Mouse (Mus musculus): Measurements from ENCODE around the gene Skida1. TPM values are rescaled to one million over a fixed set of nuclear protein-coding genes. Genes with fewer than 3 reads are reported as not detected.
A peak's percentile ranks its signal among the peaks of the same experiment; 100 is the strongest.
"Not testable (repeated sequence)": the region's sequence is repeated elsewhere in the genome, so short reads cannot be mapped to it uniquely, and the experiment has no call there.

Skida1 gene
- polyA plus RNA-seq (2012; rRNA removed), result 0.48 and 0.60 TPM in 2 replicates
- polyA plus RNA-seq (2014; fragmentation: Nextera tagmentation; extraction: Ambion mirVana), result 0.27 and 0.43 TPM in 2 replicates

DNA sequence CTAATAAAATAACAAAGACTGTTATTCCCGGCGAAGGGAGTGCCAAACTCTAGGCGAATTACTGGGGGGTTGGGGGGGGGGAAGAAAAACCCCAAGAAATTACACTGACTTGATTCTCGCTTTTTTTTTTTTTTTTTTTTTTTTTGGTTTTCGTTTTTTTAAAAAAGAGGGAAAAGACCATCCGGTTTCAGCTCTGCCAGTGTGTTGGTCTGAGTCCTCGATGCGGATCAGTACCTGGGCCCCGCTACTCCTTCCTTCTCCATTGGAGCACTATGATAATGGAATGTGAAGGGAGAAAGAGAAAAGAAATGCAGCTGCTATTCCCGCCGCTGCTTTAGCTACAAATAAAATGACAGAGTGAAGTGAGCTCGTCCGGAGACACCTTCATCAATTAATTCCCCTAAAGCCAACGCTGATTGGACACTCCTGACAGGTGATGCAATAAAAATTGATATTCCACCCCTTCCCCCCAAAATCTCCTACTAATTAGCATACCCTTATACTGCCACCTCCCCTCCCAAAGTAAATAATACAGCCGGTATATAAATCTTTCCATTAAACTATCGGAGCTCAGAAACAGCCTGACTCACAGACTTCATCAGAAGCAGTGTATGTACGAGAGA lies at the start of gene Skida1:
TSS of gene Skida1 (minus strand) at position 599 of the 623 bp plus-strand sequence.
- H3K4me3 ChIP-seq (ENCODE audit: insufficient read depth in 1 of 2, low read depth in 2 of 2, low read length in 2 of 2), result peak within 1 kb of the TSS; percentile 67 to 92
- TF ChIP-seq CTCF (IDR thresholded peaks at IDR 0.05; ENCODE audit: low read depth) (no peak), EP300 (IDR thresholded peaks at IDR 0.05; ENCODE audit: low read depth) (no peak)
- no peak for ATAC-seq (ENCODE audit: insufficient read depth)
- WGBS (ENCODE audit: insufficient replicate concordance), result 2% methylated on average over 17 of the region's 17 CpGs
- H3K4me1 ChIP-seq (replicated peaks; ENCODE audit: control insufficient read depth in 2 of 2, insufficient read depth in 2 of 2, low read length in 1 of 2), result peaks cover 0 to 8% of the 10 kb centered on the region in 2 experiments; a peak in 3 of 4 replicates
- H3K9ac ChIP-seq (replicated peaks), result peak within 1 kb of the TSS; percentile 62
- no peak within 1 kb of the TSS for H3K27ac ChIP-seq
- DNase-seq (ENCODE audit: low read depth in 3 of 3, low spot score in 3 of 3), result no peak
- peaks cover 78% of the 10 kb centered on the region for H3K27me3 ChIP-seq (ENCODE audit: control insufficient read depth, insufficient read depth, low read length)
- peak within 1 kb of the TSS; percentile 70 for H3K4me2 ChIP-seq (ENCODE audit: low read depth)
- no peaks in the 10 kb centered on the region for H3K36me3 ChIP-seq (replicated peaks; ENCODE audit: control insufficient read depth, insufficient read depth, low read depth)
- H3K9me3 ChIP-seq (ENCODE audit: control insufficient read depth, low read length), result no peaks in the 10 kb centered on the region

DNA sequence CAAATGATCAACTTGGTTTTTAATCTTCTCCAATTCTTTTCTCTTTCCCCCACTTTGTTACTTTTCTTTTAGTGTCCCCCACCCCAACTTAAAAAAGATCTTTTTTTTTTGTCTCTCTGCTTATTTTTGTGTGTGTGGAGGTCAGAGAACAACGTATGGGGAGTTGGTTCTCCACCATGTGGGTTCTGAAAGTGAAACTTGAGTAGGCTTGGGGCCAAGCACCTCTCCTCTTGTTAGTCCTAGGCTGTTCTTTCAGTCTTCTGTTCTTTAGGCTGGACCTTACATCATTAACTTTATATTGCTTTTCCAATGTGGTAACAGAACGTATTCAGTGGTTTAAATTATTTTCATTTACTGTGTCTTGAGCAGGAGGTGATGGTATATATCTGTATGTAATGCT lies 47.0 kb upstream of the Skida1 start:
- no peak overlapping the region for H3K9ac ChIP-seq (replicated peaks)
- ATAC-seq (ENCODE audit: insufficient read depth), result no peak
- DNase-seq (ENCODE audit: low read depth in 3 of 3, low spot score in 3 of 3), result no peak
- H3K27ac ChIP-seq, result no peak overlapping the region
- 66% methylated on average over 2 of the region's 2 CpGs for WGBS (ENCODE audit: insufficient replicate concordance)
- H3K4me3 ChIP-seq (ENCODE audit: insufficient read depth in 1 of 2, low read depth in 2 of 2, low read length in 2 of 2), result no peak overlapping the region
- no peaks in the 10 kb centered on the region for H3K27me3 ChIP-seq (ENCODE audit: control insufficient read depth, insufficient read depth, low read length)
- TF ChIP-seq CTCF (IDR thresholded peaks at IDR 0.05; ENCODE audit: low read depth), result no peak
- TF ChIP-seq EP300 (IDR thresholded peaks at IDR 0.05; ENCODE audit: low read depth), result no peak
- H3K36me3 ChIP-seq (replicated peaks; ENCODE audit: control insufficient read depth, insufficient read depth, low read depth), result peaks cover 11% of the 10 kb centered on the region
- no peaks in the 10 kb centered on the region for H3K4me1 ChIP-seq (replicated peaks; ENCODE audit: control insufficient read depth in 2 of 2, insufficient read depth in 2 of 2, low read length in 1 of 2)
- H3K4me2 ChIP-seq (ENCODE audit: low read depth), result no peak overlapping the region
- H3K9me3 ChIP-seq (ENCODE audit: control insufficient read depth, low read length), result no peaks in the 10 kb centered on the region

DNA sequence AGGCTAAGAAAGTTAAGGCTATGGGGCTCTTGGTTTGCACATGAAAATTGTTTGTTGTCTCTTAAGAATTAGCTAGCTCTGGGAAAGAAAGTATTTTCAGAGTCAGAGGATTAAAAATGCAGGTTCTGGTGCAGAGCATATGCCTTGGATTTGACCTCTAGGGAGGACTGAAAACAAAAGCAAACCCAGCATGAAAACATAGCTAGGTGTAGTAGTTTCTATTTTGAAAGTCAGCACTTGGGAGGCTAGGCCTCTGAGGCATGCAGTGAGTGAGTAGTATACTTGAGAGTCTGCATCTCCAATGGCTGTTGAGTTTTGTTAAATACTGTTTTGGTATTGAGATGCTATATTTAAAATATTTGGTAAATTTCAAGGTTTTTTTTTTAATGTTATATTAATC lies 45.5 kb upstream of the Skida1 start:
- ATAC-seq (ENCODE audit: insufficient read depth) (no peak), DNase-seq (ENCODE audit: low read depth in 3 of 3, low spot score in 3 of 3) (no peak)
- no peak for TF ChIP-seq CTCF (IDR thresholded peaks at IDR 0.05; ENCODE audit: low read depth)
- no peak for TF ChIP-seq EP300 (IDR thresholded peaks at IDR 0.05; ENCODE audit: low read depth)
- no peak overlapping the region for H3K4me2 ChIP-seq (ENCODE audit: low read depth)
- H3K9ac ChIP-seq (replicated peaks), result no peak overlapping the region
- no peaks in the 10 kb centered on the region for H3K4me1 ChIP-seq (replicated peaks; ENCODE audit: control insufficient read depth in 2 of 2, insufficient read depth in 2 of 2, low read length in 1 of 2)
- peaks cover 17% of the 10 kb centered on the region for H3K36me3 ChIP-seq (replicated peaks; ENCODE audit: control insufficient read depth, insufficient read depth, low read depth)
- no peaks in the 10 kb centered on the region for H3K27me3 ChIP-seq (ENCODE audit: control insufficient read depth, insufficient read depth, low read length)
- no peaks in the 10 kb centered on the region for H3K9me3 ChIP-seq (ENCODE audit: control insufficient read depth, low read length)
- no peak overlapping the region for H3K4me3 ChIP-seq (ENCODE audit: insufficient read depth in 1 of 2, low read depth in 2 of 2, low read length in 2 of 2)
- H3K27ac ChIP-seq, result no peak overlapping the region

DNA sequence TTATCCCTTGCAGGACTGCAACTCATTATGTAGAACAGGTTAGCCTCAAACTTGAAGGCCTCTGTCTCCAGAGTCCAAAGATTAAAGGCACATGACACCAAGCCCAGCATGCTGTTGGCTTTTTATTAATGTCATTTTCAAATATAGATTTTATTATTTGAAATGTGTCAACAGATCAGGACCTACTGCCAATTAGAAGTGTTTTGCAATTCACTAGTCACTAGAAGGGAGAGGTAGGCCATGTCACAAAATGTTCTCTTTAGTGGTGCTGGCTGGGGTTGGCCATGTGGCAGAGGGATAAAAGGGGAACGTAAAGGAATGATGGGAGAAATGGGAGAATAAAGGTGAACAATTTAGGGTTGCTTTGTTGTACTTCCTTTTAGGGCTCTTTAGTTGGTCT lies 45.0 kb upstream of the Skida1 start:
- Histone ChIP-seq H3K9ac (replicated peaks) (no peak overlapping the region), H3K9me3 (ENCODE audit: control insufficient read depth, low read length) (no peaks in the 10 kb centered on the region), H3K27me3 (ENCODE audit: control insufficient read depth, insufficient read depth, low read length) (no peaks in the 10 kb centered on the region), H3K27ac (no peak overlapping the region), H3K4me1 (replicated peaks; ENCODE audit: control insufficient read depth in 2 of 2, insufficient read depth in 2 of 2, low read length in 1 of 2) (no peaks in the 10 kb centered on the region), H3K36me3 (replicated peaks; ENCODE audit: control insufficient read depth, insufficient read depth, low read depth) (peaks cover 20% of the 10 kb centered on the region), H3K4me3 (ENCODE audit: insufficient read depth in 1 of 2, low read depth in 2 of 2, low read length in 2 of 2) (no peak overlapping the region), H3K4me2 (ENCODE audit: low read depth) (no peak overlapping the region)
- no peak for DNase-seq (ENCODE audit: low read depth in 3 of 3, low spot score in 3 of 3)
- no peak for ATAC-seq (ENCODE audit: insufficient read depth)
- TF ChIP-seq CTCF (IDR thresholded peaks at IDR 0.05; ENCODE audit: low read depth), result no peak
- no peak for TF ChIP-seq EP300 (IDR thresholded peaks at IDR 0.05; ENCODE audit: low read depth)
- WGBS (ENCODE audit: insufficient replicate concordance), result 85% methylated on average over 1 of the region's 1 CpGs

DNA sequence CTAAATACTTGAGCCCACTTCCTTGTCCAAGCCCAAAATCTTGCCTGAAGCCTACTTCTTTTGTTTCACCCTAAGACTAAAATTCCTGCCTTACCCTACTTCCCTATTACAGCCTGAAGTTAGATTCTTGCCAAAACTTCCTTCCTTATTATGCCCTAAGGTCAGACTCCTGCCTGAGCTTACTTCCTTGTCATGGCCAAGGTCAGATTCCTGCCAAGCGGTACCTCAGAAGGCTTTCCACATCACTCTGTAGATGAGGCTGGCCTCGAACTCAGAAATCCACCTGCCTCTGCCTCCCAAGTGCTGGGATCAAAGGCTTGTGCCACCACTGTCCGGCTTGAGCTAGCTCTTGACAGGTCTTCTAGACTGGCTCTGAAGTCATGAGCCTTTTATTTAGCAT lies 38.8 kb upstream of the Skida1 start:
- H3K4me2 ChIP-seq (ENCODE audit: low read depth); H3K27ac ChIP-seq; H3K4me3 ChIP-seq (ENCODE audit: insufficient read depth in 1 of 2, low read depth in 2 of 2, low read length in 2 of 2); H3K4me1 ChIP-seq (replicated peaks; ENCODE audit: control insufficient read depth in 2 of 2, insufficient read depth in 2 of 2, low read length in 1 of 2); H3K9ac ChIP-seq (replicated peaks); H3K27me3 ChIP-seq (ENCODE audit: control insufficient read depth, insufficient read depth, low read length); DNase-seq (ENCODE audit: low read depth in 3 of 3, low spot score in 3 of 3); ATAC-seq (ENCODE audit: insufficient read depth); H3K9me3 ChIP-seq (ENCODE audit: control insufficient read depth, low read length): not testable (repeated sequence)
- peaks cover 50% of the 10 kb centered on the region for H3K36me3 ChIP-seq (replicated peaks; ENCODE audit: control insufficient read depth, insufficient read depth, low read depth)
- WGBS (ENCODE audit: insufficient replicate concordance), result 72% methylated on average over 3 of the region's 3 CpGs

Measured in liver, embryonic 14.5 days (tissue).